Mouse (Mus musculus) myocyte (in vitro differentiated cells): ENCODE results near the gene Rbck1. TPM values are rescaled to one million over a fixed set of nuclear protein-coding genes. Genes with fewer than 3 reads are reported as not detected.

Experiments
- H3K27me3 ChIP-seq: one replicate; pipeline ENCODE4 v1.6.1; 2011; ENCODE audit not compliant: control insufficient read depth, insufficient read depth, insufficient read length
- H3K36me3 ChIP-seq: one replicate; pipeline ENCODE4 v1.6.1; 2011; ENCODE audit not compliant: control insufficient read depth, insufficient read depth
- H3K4me2 ChIP-seq: one replicate; pipeline ENCODE4 v1.6.1; 2011; ENCODE audit warnings: low read depth, control low read depth
- H3K4me3 ChIP-seq: one replicate; pipeline ENCODE4 v1.5.1; 2011; ENCODE audit warnings: mild to moderate bottlenecking, control low read depth, moderate library complexity
- H3K79me2 ChIP-seq: one replicate; pipeline ENCODE4 v1.6.1; 2011; ENCODE audit not compliant: control insufficient read depth, insufficient read depth
- H3ac ChIP-seq: one replicate; pipeline ENCODE4 v1.6.1; 2011; ENCODE audit not compliant: control insufficient read depth, insufficient read length
- CEBPB ChIP-seq: IDR thresholded peaks from 2 replicates; pipeline ENCODE4 v1.6.1; 2011; ENCODE audit warnings: mild to moderate bottlenecking, moderate library complexity; ENCODE audit not compliant: poor library complexity, insufficient read depth, severe bottlenecking
- E2F4 ChIP-seq: IDR thresholded peaks from one replicate; pipeline ENCODE4 v1.6.1; 2011; ENCODE audit warnings: mild to moderate bottlenecking, control low read depth, moderate library complexity; ENCODE audit not compliant: insufficient read depth
- MAX ChIP-seq: IDR thresholded peaks from one replicate; pipeline ENCODE4 v1.6.1; 2011; ENCODE audit warnings: low read depth, mild to moderate bottlenecking, control low read depth
- MYOD1 ChIP-seq, 3 experiments: IDR thresholded peaks; one replicate each; pipeline ENCODE4 v1.6.1; 2011; ENCODE audit warnings: control low read depth in 2 of 3, low read depth in 2 of 3, mild to moderate bottlenecking in 2 of 3, moderate library complexity in 1 of 3; ENCODE audit not compliant: insufficient read length in 2 of 3, control insufficient read depth in 1 of 3
- MYOG ChIP-seq, 3 experiments: IDR thresholded peaks; one replicate each; pipeline ENCODE4 v1.6.1; 2011; ENCODE audit warnings: control low read depth in 2 of 3, low read depth in 2 of 3, mild to moderate bottlenecking in 2 of 3; ENCODE audit not compliant: insufficient read length in 2 of 3, control insufficient read depth in 1 of 3, insufficient read depth in 1 of 3
- POLR2A ChIP-seq: IDR thresholded peaks from one replicate; pipeline ENCODE4 v1.6.1; 2011; ENCODE audit warnings: low read depth, mild to moderate bottlenecking, control low read depth, moderate library complexity; ENCODE audit not compliant: insufficient read length
- POLR2AphosphoS2 ChIP-seq: IDR thresholded peaks from one replicate; pipeline ENCODE4 v1.6.1; 2011; ENCODE audit warnings: low read depth, control low read depth; ENCODE audit not compliant: insufficient read length
- REST ChIP-seq: IDR thresholded peaks from one replicate; pipeline ENCODE4 v1.6.1; 2011; ENCODE audit warnings: mild to moderate bottlenecking, control low read depth, moderate library complexity; ENCODE audit not compliant: insufficient read depth, insufficient read length
- SRF ChIP-seq: IDR thresholded peaks from one replicate; pipeline ENCODE4 v1.6.1; 2011; ENCODE audit warnings: low read depth; ENCODE audit not compliant: control insufficient read depth, insufficient read length
- TCF12 ChIP-seq: IDR thresholded peaks from one replicate; pipeline ENCODE4 v1.6.1; 2011; ENCODE audit warnings: mild to moderate bottlenecking, control low read depth; ENCODE audit not compliant: poor library complexity, insufficient read depth, severe bottlenecking
- TCF3 ChIP-seq: IDR thresholded peaks from one replicate; pipeline ENCODE4 v1.6.1; 2011; ENCODE audit warnings: low read depth, control low read depth; ENCODE audit not compliant: insufficient read length
- USF1 ChIP-seq: IDR thresholded peaks from one replicate; pipeline ENCODE4 v1.6.1; 2011; ENCODE audit warnings: low read depth, mild to moderate bottlenecking, control low read depth, moderate library complexity
- polyA plus RNA-seq: library from polyadenylated mRNA; unstranded; fragments of >200 nt; fragmentation: generic; extraction: Trizol; gene quantifications from one replicate; pipeline ENCODE4 v1.2.1, GENCODE M21; 2012; ENCODE audit warnings: missing spikeins

Rbck1 gene
- polyA plus RNA-seq = 73.3 TPM

GRCm38 (mm10) chr2:152332101-152332825 lies at the start of gene Rbck1:
TSS of gene Rbck1 (minus strand) at chr2:152332653.
- TF ChIP-seq POLR2A (peak; percentile 67), SRF (no peak), REST (no peak), MYOG (IDR thresholded peaks at IDR 0.05; ENCODE audit: control insufficient read depth in 1 of 3, insufficient read depth in 1 of 3, insufficient read length in 2 of 3, low read depth in 2 of 3) (no peak), POLR2AphosphoS2 (peak; percentile 55)
- Histone ChIP-seq H3ac (peak within 1 kb of the TSS; percentile 94), H3K4me3 (peak within 1 kb of the TSS; percentile 87), H3K27me3 (no peaks in the 10 kb centered on the region), H3K36me3 (peaks cover 6% of the 10 kb centered on the region), H3K4me2 (peak within 1 kb of the TSS; percentile 97), H3K79me2 (peaks cover 13% of the 10 kb centered on the region)

- H3K4me2 ChIP-seq = no peak within 1 kb of the TSS
- H3K27me3 ChIP-seq = peaks cover 39% of the 10 kb centered on the region
- H3K36me3 ChIP-seq = no peaks in the 10 kb centered on the region
- no peak within 1 kb of the TSS for H3K4me3 ChIP-seq
- no peaks in the 10 kb centered on the region for H3K79me2 ChIP-seq
- H3ac ChIP-seq = no peak within 1 kb of the TSS
- TF ChIP-seq MAX (no peak), REST (no peak), TCF12 (no peak), SRF (no peak), MYOD1 (IDR thresholded peaks at IDR 0.05; ENCODE audit: control insufficient read depth in 1 of 3, insufficient read length in 2 of 3, low read depth in 2 of 3) (no peak), CEBPB (no peak)
Observed at GRCm38 (mm10) chr2:152376345-152376741, 43.9 kb upstream of the Rbck1 start, which contains the start of gene Nrsn2. TSS of gene Nrsn2 (minus strand) at chr2:152376638.

- Histone ChIP-seq H3ac (no peak overlapping the region), H3K36me3 (no peaks in the 10 kb centered on the region), H3K4me2 (no peak overlapping the region), H3K27me3 (peaks cover 39% of the 10 kb centered on the region), H3K4me3 (no peak overlapping the region), H3K79me2 (no peaks in the 10 kb centered on the region)
- TF ChIP-seq REST (no peak), MYOD1 (IDR thresholded peaks at IDR 0.05; ENCODE audit: control insufficient read depth in 1 of 3, insufficient read length in 2 of 3, low read depth in 2 of 3) (no peak), CEBPB (no peak), USF1 (no peak), TCF3 (no peak), MYOG (IDR thresholded peaks at IDR 0.05; ENCODE audit: control insufficient read depth in 1 of 3, insufficient read depth in 1 of 3, insufficient read length in 2 of 3, low read depth in 2 of 3) (no peak), POLR2AphosphoS2 (no peak), TCF12 (no peak), E2F4 (no peak), POLR2A (no peak), SRF (no peak), MAX (no peak)
Observed at GRCm38 (mm10) chr2:152375652-152376344, 43.3 kb upstream of the Rbck1 start.

- Histone ChIP-seq H3K27me3 (peaks cover 39% of the 10 kb centered on the region), H3ac (no peak overlapping the region), H3K4me3 (no peak overlapping the region), H3K79me2 (no peaks in the 10 kb centered on the region), H3K4me2 (no peak overlapping the region), H3K36me3 (no peaks in the 10 kb centered on the region)
- no peak for TF ChIP-seq USF1
- TF ChIP-seq MYOD1 (IDR thresholded peaks at IDR 0.05; ENCODE audit: control insufficient read depth in 1 of 3, insufficient read length in 2 of 3, low read depth in 2 of 3) = no peak
- no peak for TF ChIP-seq MYOG (IDR thresholded peaks at IDR 0.05; ENCODE audit: control insufficient read depth in 1 of 3, insufficient read depth in 1 of 3, insufficient read length in 2 of 3, low read depth in 2 of 3)
- TF ChIP-seq CEBPB = no peak
- no peak for TF ChIP-seq SRF
- no peak for TF ChIP-seq REST
Observed at GRCm38 (mm10) chr2:152373547-152373946, 41.1 kb upstream of the Rbck1 start.

GRCm38 (mm10) chr2:152372661-152373060 lies 40.2 kb upstream of the Rbck1 start:
- no peak overlapping the region for H3K4me2 ChIP-seq
- H3K79me2 ChIP-seq = no peaks in the 10 kb centered on the region
- TF ChIP-seq MAX = no peak
- TF ChIP-seq TCF12 = no peak
- no peak for TF ChIP-seq MYOG (IDR thresholded peaks at IDR 0.05; ENCODE audit: control insufficient read depth in 1 of 3, insufficient read depth in 1 of 3, insufficient read length in 2 of 3, low read depth in 2 of 3)
- no peak for TF ChIP-seq MYOD1 (IDR thresholded peaks at IDR 0.05; ENCODE audit: control insufficient read depth in 1 of 3, insufficient read length in 2 of 3, low read depth in 2 of 3)
- TF ChIP-seq REST = no peak
- TF ChIP-seq POLR2AphosphoS2 = no peak
- TF ChIP-seq CEBPB = no peak
- no peak for TF ChIP-seq TCF3
- TF ChIP-seq E2F4 = no peak
- H3ac ChIP-seq = no peak overlapping the region
- H3K4me3 ChIP-seq = no peak overlapping the region
- H3K27me3 ChIP-seq = peaks cover 39% of the 10 kb centered on the region
- H3K36me3 ChIP-seq = no peaks in the 10 kb centered on the region
